Mouse (Mus musculus) intestine, embryonic 14.5 days (tissue): ENCODE results near the gene Inppl1. TPM values are rescaled to one million over a fixed set of nuclear protein-coding genes. Genes with fewer than 3 reads are reported as not detected.
A peak's percentile ranks its signal among the peaks of the same experiment; 100 is the strongest.

Experiments
- ATAC-seq: fragments of 200-750 bp; cut with Nextera tagmentation; replicated peaks from 2 replicates; pipeline ENCODE4 v1.8.0; 2017; ENCODE audit warnings: low read depth, moderate number of reproducible peaks, moderate TSS enrichment, moderate library complexity; ENCODE audit not compliant: low FRiP score, low TSS enrichment
- DNase-seq: peaks from one replicate; pipeline ENCODE4 v3.0.0-alpha.2; 2018; ENCODE audit warnings: low spot score
- H3K27ac ChIP-seq: fragments of 300-500 bp; sonication (generic); 2 replicates; pipeline ENCODE4 v1.5.1; 2014; ENCODE audit warnings: low read depth, mild to moderate bottlenecking, control low read depth
- H3K27me3 ChIP-seq: fragments of 300-500 bp; sonication (generic); replicated peaks from 2 replicates; pipeline ENCODE4 v1.6.1; 2014; ENCODE audit warnings: low read length, control low read depth; ENCODE audit not compliant: control insufficient read depth, insufficient read depth
- H3K36me3 ChIP-seq: fragments of 300-500 bp; sonication (generic); 2 replicates; pipeline ENCODE4 v1.6.1; 2014; ENCODE audit warnings: low read length, control low read depth; ENCODE audit not compliant: control insufficient read depth, insufficient read depth
- H3K4me1 ChIP-seq: fragments of 300-500 bp; sonication (generic); replicated peaks from 2 replicates; pipeline ENCODE4 v1.6.1; 2014; ENCODE audit warnings: low read length, control low read depth, mixed read lengths; ENCODE audit not compliant: control insufficient read depth, insufficient read depth
- H3K4me2 ChIP-seq: fragments of 300-500 bp; sonication (generic); 2 replicates; pipeline ENCODE4 v1.6.1; 2014; ENCODE audit warnings: low read length
- H3K4me3 ChIP-seq: fragments of 300-500 bp; sonication (generic); 2 replicates; pipeline ENCODE4 v1.5.1; 2014; ENCODE audit warnings: low read depth, low read length, control low read depth, mixed read lengths
- H3K9ac ChIP-seq: fragments of 300-500 bp; sonication (generic); 2 replicates; pipeline ENCODE4 v1.6.1; 2014; ENCODE audit warnings: mild to moderate bottlenecking, low read length
- H3K9me3 ChIP-seq: fragments of 300-500 bp; sonication (generic); 2 replicates; pipeline ENCODE4 v1.6.1; 2016; ENCODE audit warnings: low read length, control low read depth; ENCODE audit not compliant: control insufficient read depth
- WGBS: fragments of 180-500 bp; shearing (Covaris S2); extraction: QIAGEN DNeasy Blood & Tissue Kit; methylation state at CpG from one replicate; pipeline ENCODE4 v1.1.7; 2014; 5-methylcytosine and 5-hydroxymethylcytosine counted together
- polyA plus RNA-seq: library from polyadenylated mRNA; unstranded; fragments of >200 nt; fragmentation: Nextera tagmentation; extraction: Ambion mirVana; gene quantifications from 2 replicates; pipeline ENCODE4 v1.2.1, GENCODE M21; 2014

Inppl1 gene
- polyA plus RNA-seq, 1 experiment from 2014 or later, result 27.2 TPM

DNA sequence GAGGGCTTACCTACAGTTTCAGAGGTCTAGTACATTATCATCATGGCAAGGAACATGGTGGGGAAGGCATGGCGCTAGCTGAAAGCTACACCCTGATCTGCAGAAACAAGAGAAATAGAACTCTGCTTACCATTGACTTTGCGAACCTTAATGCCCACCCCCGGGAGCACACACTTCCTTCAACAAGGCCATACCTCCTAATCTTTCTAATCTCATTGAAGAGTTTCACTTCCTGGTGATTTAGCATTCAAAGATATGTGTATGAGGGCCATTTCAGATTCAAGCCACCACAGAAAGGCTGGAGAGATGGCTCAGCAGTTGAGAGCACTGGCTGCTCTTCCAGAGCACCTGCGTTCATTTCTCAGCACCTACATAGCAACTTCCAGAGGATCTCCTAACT is 19.1 kb upstream of the Inppl1 start, which contains the start of gene Folr2:
Gene Folr2, minus strand, starts transcription at position 101 of the 400 bp plus-strand sequence.
- H3K36me3 ChIP-seq, result no peaks in the 10 kb centered on the region
- H3K4me2 ChIP-seq, result no peak within 1 kb of the TSS
- no peaks in the 10 kb centered on the region for H3K27me3 ChIP-seq
- H3K9me3 ChIP-seq, result no peaks in the 10 kb centered on the region
- DNase-seq (no peak), ATAC-seq (no peak)
- WGBS, result 93% methylated on average over 4 of the region's 4 CpGs
- no peak within 1 kb of the TSS for H3K4me3 ChIP-seq
- no peaks in the 10 kb centered on the region for H3K4me1 ChIP-seq
- no peak within 1 kb of the TSS for H3K9ac ChIP-seq
- no peak within 1 kb of the TSS for H3K27ac ChIP-seq

DNA sequence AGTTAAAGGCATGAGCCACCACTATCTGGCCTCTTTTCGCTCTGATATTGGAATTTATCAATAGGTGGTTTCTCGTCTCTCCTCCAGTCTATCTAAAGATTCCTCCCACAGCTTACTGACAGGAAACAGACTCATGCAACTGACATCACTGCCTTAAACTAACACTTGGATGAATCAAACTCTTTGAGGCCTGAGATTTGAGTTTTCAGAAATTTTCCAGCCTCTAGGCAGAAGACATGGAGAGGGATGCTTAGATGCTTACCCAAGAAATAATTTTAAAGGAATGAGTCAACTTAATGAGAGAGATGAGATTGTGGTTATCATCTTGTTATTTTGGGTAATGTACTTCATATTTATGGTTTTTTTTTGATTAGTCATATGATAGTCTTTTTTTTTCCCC is 15.8 kb upstream of the Inppl1 start:
- Histone ChIP-seq H3K9ac (no peak overlapping the region), H3K4me3 (no peak overlapping the region), H3K4me2 (no peak overlapping the region), H3K4me1 (no peaks in the 10 kb centered on the region), H3K27ac (no peak overlapping the region), H3K36me3 (no peaks in the 10 kb centered on the region), H3K27me3 (no peaks in the 10 kb centered on the region), H3K9me3 (no peaks in the 10 kb centered on the region)
- DNase-seq (no peak), ATAC-seq (no peak)
- 58% methylated on average over 2 of the region's 2 CpGs for WGBS

DNA sequence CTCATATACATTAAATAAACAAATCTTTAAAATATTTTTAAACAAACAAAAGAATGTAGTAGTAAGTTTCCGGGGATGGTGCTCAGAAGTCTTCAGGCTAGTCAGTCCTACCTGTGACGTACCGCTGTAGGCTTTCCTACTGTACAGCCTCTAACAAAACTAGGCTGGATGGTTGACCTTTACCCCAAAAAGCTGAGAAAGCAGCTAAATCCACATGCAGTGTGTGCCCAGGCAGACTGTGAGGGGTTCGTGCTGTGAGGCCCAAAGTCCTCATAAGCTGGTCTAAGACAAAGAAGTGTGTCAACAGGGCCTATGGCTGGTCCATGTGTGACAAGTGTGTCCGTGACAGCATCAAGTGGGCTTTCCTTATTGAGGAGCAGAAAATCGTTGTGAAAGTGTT is 14.8 kb upstream of the Inppl1 start:
- H3K4me1 ChIP-seq, result no peaks in the 10 kb centered on the region
- H3K4me2 ChIP-seq, result no peak overlapping the region
- no peak for ATAC-seq
- 89% methylated on average over 6 of the region's 6 CpGs for WGBS
- H3K9ac ChIP-seq, result no peak overlapping the region
- no peak overlapping the region for H3K27ac ChIP-seq
- H3K36me3 ChIP-seq, result no peaks in the 10 kb centered on the region
- no peaks in the 10 kb centered on the region for H3K9me3 ChIP-seq
- no peak overlapping the region for H3K4me3 ChIP-seq
- DNase-seq, result no peak
- H3K27me3 ChIP-seq, result no peaks in the 10 kb centered on the region

DNA sequence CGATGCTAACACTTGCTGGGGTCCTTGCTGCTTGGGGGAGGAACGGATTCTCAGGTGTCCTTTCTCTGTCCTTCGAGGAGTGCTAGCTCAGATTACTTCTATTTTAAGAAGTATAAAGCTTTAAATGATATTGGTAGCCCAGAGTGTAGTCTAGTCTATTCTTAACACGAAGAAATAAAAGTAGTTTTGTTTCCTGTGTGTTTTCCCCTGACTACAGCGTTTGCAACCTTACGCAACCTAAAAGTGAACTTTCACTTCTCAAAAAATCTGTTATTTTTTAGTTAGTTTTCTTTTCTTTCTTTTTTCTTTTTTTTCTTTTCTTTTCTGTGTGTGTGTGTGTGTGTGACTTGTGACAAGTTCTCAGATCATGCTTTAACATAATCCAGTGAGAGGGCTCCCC is 13.7 kb upstream of the Inppl1 start:
- DNase-seq (no peak), ATAC-seq (no peak)
- Histone ChIP-seq H3K36me3 (no peaks in the 10 kb centered on the region), H3K27ac (no peak overlapping the region), H3K4me2 (no peak overlapping the region), H3K9me3 (no peaks in the 10 kb centered on the region), H3K9ac (no peak overlapping the region), H3K4me3 (no peak overlapping the region), H3K4me1 (no peaks in the 10 kb centered on the region), H3K27me3 (no peaks in the 10 kb centered on the region)
- WGBS, result 82% methylated on average over 6 of the region's 6 CpGs

DNA sequence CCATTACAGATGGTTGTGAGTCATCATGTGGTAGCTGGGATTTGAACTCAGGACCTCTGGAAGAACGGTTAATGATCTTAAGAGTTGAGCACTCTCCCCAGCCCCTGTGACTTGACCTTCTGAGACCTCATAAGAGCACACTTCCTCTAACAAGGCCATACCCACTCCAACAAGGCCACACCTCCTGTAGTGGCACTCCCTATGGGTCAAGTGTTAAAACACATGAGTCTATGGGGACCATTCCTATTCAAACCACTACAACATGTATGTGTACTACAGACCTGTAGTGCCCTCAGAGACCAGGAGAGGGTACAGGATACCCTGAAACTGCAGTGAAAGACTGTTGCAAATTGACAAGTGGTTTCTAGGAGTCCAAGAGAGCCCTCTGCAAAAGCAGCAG is 9.9 kb upstream of the Inppl1 start:
- no peak for DNase-seq
- Histone ChIP-seq H3K9ac (no peak overlapping the region), H3K4me3 (no peak overlapping the region), H3K27ac (no peak overlapping the region), H3K9me3 (no peaks in the 10 kb centered on the region), H3K4me1 (no peaks in the 10 kb centered on the region), H3K36me3 (no peaks in the 10 kb centered on the region), H3K4me2 (no peak overlapping the region), H3K27me3 (no peaks in the 10 kb centered on the region)
- no peak for ATAC-seq
- WGBS, result 100% methylated on average over 1 of the region's 1 CpGs

DNA sequence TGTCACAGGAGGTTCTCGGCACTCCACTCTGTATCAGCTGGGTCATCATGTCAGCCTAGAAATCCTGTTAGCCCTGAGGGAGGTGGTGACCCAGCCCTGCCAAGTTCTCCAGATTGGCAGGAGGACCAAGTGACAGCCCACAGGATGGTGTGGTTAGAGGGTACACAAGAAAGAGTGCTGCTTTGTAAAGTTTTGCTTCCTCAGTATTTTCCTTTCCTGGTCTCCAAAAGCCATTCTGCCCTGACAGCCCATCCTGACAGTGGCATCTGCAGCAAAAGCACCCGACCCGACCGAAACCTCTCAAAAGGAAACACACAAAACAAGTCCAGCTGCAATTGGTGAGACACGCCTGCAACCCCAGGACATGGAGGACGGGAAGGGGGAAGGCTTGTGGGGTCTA is 6.2 kb upstream of the Inppl1 start:
- Histone ChIP-seq H3K27ac (no peak overlapping the region), H3K27me3 (no peaks in the 10 kb centered on the region), H3K4me1 (no peaks in the 10 kb centered on the region), H3K4me3 (no peak overlapping the region), H3K4me2 (no peak overlapping the region), H3K9ac (no peak overlapping the region), H3K36me3 (no peaks in the 10 kb centered on the region), H3K9me3 (no peaks in the 10 kb centered on the region)
- DNase-seq (no peak), ATAC-seq (no peak)
- WGBS, result 62% methylated on average over 6 of the region's 6 CpGs

DNA sequence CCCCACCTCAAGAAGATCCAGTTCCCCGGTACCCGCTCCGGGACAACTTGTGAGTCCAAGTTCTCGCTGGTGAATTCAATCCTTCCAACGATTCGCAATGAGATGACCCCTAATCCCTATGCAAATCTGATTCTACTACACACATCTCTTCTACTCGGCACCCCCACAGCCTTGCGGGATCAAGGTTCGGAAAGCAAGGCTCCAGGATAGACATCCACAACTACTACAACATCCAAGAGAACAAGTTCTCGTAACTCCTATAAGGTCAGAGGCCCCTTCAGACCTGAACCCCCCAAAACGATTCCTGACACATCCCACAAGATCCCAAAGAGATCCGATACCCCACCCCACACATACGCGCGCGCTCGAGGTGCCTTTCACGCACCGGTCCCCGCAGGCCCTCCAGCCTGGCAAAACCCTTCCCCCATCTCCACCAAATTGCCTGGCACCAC is 849 bp downstream of the Inppl1 start:
- DNase-seq, result no peak
- peaks cover 20% of the 10 kb centered on the region for H3K4me1 ChIP-seq
- H3K9ac ChIP-seq, result peak overlapping the region; percentile 98
- no peaks in the 10 kb centered on the region for H3K9me3 ChIP-seq
- H3K4me2 ChIP-seq, result peak overlapping the region; percentile 75
- H3K36me3 ChIP-seq, result peaks cover 20% of the 10 kb centered on the region
- H3K27ac ChIP-seq, result peak overlapping the region; percentile 91
- no peaks in the 10 kb centered on the region for H3K27me3 ChIP-seq
- ATAC-seq, result peak; percentile 1
- peak overlapping the region; percentile 92 for H3K4me3 ChIP-seq
- under 1% methylated on average over 20 of the region's 20 CpGs for WGBS

DNA sequence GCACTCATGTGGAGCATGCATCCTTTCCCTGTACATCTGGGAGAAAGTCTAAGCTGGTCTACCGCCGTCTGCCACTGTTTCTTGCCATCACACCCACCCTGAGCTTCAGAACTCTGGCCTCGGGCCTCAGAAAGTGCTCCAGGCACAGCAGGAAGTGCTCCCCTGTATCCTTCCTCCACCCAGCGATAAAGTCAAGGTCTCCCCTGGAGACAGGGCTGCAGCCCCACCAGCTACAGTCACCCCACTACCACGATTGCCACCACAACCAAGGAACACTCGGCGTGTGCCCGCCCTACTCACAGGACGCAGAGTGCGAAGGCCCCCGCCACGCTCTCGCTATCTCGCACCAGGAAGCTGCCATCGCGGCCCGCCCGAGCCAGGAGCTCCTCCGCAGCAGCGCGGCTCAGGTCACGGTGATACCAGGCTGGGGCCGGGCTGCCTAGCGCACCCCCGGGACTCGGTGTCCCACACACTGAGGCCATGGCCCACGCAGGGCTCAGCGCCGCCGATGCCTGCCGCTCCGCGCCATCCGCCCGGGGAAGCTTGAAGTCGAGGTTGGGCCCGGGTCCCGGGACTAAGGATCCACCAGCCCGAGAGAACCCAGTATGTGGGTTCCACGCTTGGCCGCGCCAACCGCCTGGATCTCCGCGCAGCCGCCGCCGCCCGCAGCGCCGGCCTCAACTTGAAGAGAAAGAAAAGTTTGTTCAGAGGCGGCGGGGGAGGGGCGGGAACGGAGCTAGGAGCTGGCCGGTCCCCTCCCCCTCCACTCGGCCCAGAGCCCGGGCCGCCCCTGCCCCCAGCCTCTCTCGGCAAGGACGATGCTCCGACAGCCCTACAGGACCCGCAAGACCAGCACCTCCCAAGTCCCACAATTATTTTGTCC is 1.5 kb downstream of the Inppl1 start:
- H3K4me1 ChIP-seq, result peaks cover 20% of the 10 kb centered on the region
- ATAC-seq (peak; percentile 51), DNase-seq (peak; percentile 88)
- no peaks in the 10 kb centered on the region for H3K9me3 ChIP-seq
- H3K9ac ChIP-seq, result peak overlapping the region; percentile 98
- H3K27ac ChIP-seq, result peak overlapping the region; percentile 91
- H3K4me2 ChIP-seq, result peak overlapping the region; percentile 75
- peaks cover 26% of the 10 kb centered on the region for H3K36me3 ChIP-seq
- no peaks in the 10 kb centered on the region for H3K27me3 ChIP-seq
- peak overlapping the region; percentile 92 for H3K4me3 ChIP-seq
- WGBS, result under 1% methylated on average over 56 of the region's 63 CpGs
